ENCODE assay signal across 32 mouse cellular contexts in genomic region chr14:8000247-8000646, GRCm38 (mm10). TPM values are rescaled to one million over a fixed set of nuclear protein-coding genes. Genes with fewer than 3 reads are reported as not detected.
DNase-seq lines count a peak whose midpoint lies in the region; ATAC-seq and TF ChIP-seq lines count a peak whose summit lies in the region.
"Had no signal": no experiment of that assay in that cellular context is flagged by ENCODE, and none has a peak within 500 bp of the region (broad histone marks: within the 10 kb centered on the region; RNA-seq: fewer than 3 reads in every experiment).

No protein-coding gene starts in this region.

- no peak overlapping the region for H3K9ac ChIP-seq in heart, embryonic 11.5 days (ENCODE audit: low read depth, low read length)
- H3K9ac ChIP-seq in liver, postnatal 0 days (replicated peaks): no peak overlapping the region
- H3K9ac ChIP-seq: embryonic facial prominence, embryonic 13.5 days; embryonic facial prominence, embryonic 15.5 days; forebrain, embryonic 12.5 days had no signal

- no peaks in the 10 kb centered on the region for H3K4me1 ChIP-seq in heart, embryonic 11.5 days (ENCODE audit: control insufficient read depth, insufficient read depth, low read length)
- H3K4me1 ChIP-seq in liver, postnatal 0 days (ENCODE audit: insufficient read depth): peaks cover 14% of the 10 kb centered on the region

- WGBS in heart, embryonic 11.5 days (ENCODE audit: insufficient replicate concordance): 76% methylated on average over 5 of the region's 5 CpGs
- WGBS in liver, postnatal 0 days (ENCODE audit: insufficient replicate concordance): 60% methylated on average over 5 of the region's 5 CpGs

- TF ChIP-seq CTCF in left cerebral cortex, adult 2 months (IDR thresholded peaks at IDR 0.05): no peak
- TF ChIP-seq CTCF in liver, postnatal 0 days (IDR thresholded peaks at IDR 0.05; ENCODE audit: low read depth): no peak

- DNase-seq in heart, adult 11 months: peak; percentile 6
- DNase-seq in left cerebral cortex, adult 2 months (ENCODE audit: extremely low spot score in 1 of 2, low spot score in 2 of 2): no peak
- DNase-seq in left cerebral cortex, adult 11 months (ENCODE audit: low spot score): no peak
- no peak for DNase-seq in liver, postnatal 0 days
- no peak for DNase-seq in liver
- DNase-seq: adrenal gland, adult 2 months; adrenal gland, postnatal 10 days; adrenal gland, postnatal 25 days; B cell, adult 2 months; cerebellum, adult 11 months; cerebellum, adult 18-20 months; cerebellum, adult 8-10 months; cerebellum, adult 9-11 months; cerebellum, postnatal 14 days; cerebellum, postnatal 36 days; embryo, embryonic 11 days had no signal

- H3K9me3 ChIP-seq in heart, embryonic 11.5 days (replicated peaks; ENCODE audit: control insufficient read depth, low read length): no peaks in the 10 kb centered on the region
- H3K9me3 ChIP-seq in liver, postnatal 0 days (ENCODE audit: low read length): no peaks in the 10 kb centered on the region
- H3K9me3 ChIP-seq: embryonic facial prominence, embryonic 13.5 days; embryonic facial prominence, embryonic 15.5 days; forebrain, embryonic 10.5 days; forebrain, embryonic 12.5 days; G1E had no signal

- H3K4me3 ChIP-seq in heart, embryonic 11.5 days (ENCODE audit: low read depth, low read length): no peak overlapping the region
- H3K4me3 ChIP-seq in left cerebral cortex, adult 2 months: no peak overlapping the region
- no peak overlapping the region for H3K4me3 ChIP-seq in liver, postnatal 0 days (ENCODE audit: low read depth, low read length)
- H3K4me3 ChIP-seq: embryonic facial prominence, embryonic 13.5 days; embryonic facial prominence, embryonic 15.5 days; erythroblast, embryonic 14.5 days; forebrain, embryonic 10.5 days; forebrain, embryonic 12.5 days had no signal

- H3K36me3 ChIP-seq in heart, embryonic 11.5 days (ENCODE audit: control insufficient read depth, insufficient read depth, low read length): no peaks in the 10 kb centered on the region
- H3K36me3 ChIP-seq in liver, postnatal 0 days (replicated peaks; ENCODE audit: insufficient read depth, low read length): no peaks in the 10 kb centered on the region
- H3K36me3 ChIP-seq: embryonic facial prominence, embryonic 13.5 days; embryonic facial prominence, embryonic 15.5 days; forebrain, embryonic 10.5 days; forebrain, embryonic 12.5 days; G1E had no signal

- TF ChIP-seq EP300 in liver, postnatal 0 days (IDR thresholded peaks at IDR 0.05; ENCODE audit: low read depth): no peak

- no peak overlapping the region for H3K4me2 ChIP-seq in heart, embryonic 11.5 days
- no peak overlapping the region for H3K4me2 ChIP-seq in liver, postnatal 0 days (ENCODE audit: low read depth, low read length)
- H3K4me2 ChIP-seq: embryonic facial prominence, embryonic 13.5 days; embryonic facial prominence, embryonic 15.5 days; forebrain, embryonic 12.5 days had no signal

- no peak for ATAC-seq in heart, embryonic 11.5 days (replicated peaks; ENCODE audit: insufficient number of reproducible peaks, low FRiP score, low TSS enrichment)
- ATAC-seq in liver, postnatal 0 days: peak; percentile 54
- ATAC-seq: activated CD4-positive, CD25-positive, alpha-beta regulatory T cell, adult 4 months; CD4-positive, CD25-positive, alpha-beta regulatory T cell, adult 4 months; forebrain, embryonic 14.5 days; forebrain, embryonic 16.5 days; Patski had no signal

- intact Hi-C loops in left cerebral cortex, adult 2 months (cut with DNase I): loop anchor here (5.0 kb wide), 1 partner anchor 103 kb away; no protein-coding TSS in a partner anchor

- peaks cover 28% of the 10 kb centered on the region for H3K27me3 ChIP-seq in heart, embryonic 11.5 days (ENCODE audit: control insufficient read depth, insufficient read depth, low read length)
- H3K27me3 ChIP-seq in liver, postnatal 0 days (ENCODE audit: insufficient read depth, low read length): peaks cover 9% of the 10 kb centered on the region; the same call in 1 of the 2 replicates
- H3K27me3 ChIP-seq: Patski had no signal

- no peak overlapping the region for H3K27ac ChIP-seq in heart, embryonic 11.5 days (ENCODE audit: low read depth, low read length)
- 0 out of 2 replicates have a peak overlapping the region, but pooled peaks have one; percentile 37 for H3K27ac ChIP-seq in left cerebral cortex, adult 2 months
- no peak overlapping the region for H3K27ac ChIP-seq in liver, postnatal 0 days (ENCODE audit: low read depth)
- H3K27ac ChIP-seq: embryonic facial prominence, embryonic 13.5 days; embryonic facial prominence, embryonic 15.5 days; forebrain, embryonic 10.5 days; forebrain, embryonic 12.5 days had no signal

RNA-seq across cellular contexts. Expression of gene Abhd6, which starts 2.5 kb away (rescaled TPM):
- polyA plus RNA-seq in heart, embryonic 11.5 days (2014; fragmentation: Nextera tagmentation; extraction: Ambion mirVana): 9.4 and 10.2 TPM in 2 replicates
- total RNA-seq in left cerebral cortex, adult 2 months (2021): 10 to 100 TPM; 69.2 to 78.7 TPM
- 29.8 and 34.0 TPM in 2 replicates for polyA plus RNA-seq in liver, postnatal 0 days (2015; fragmentation: Nextera tagmentation; extraction: Ambion mirVana)
- total RNA-seq: G1E had no signal
- polyA plus RNA-seq: erythroblast, embryonic 14.5 days; G1E had no signal

RNA-seq across cellular contexts. Expression of gene Dnase1l3, which starts 5.9 kb away (rescaled TPM):
- polyA plus RNA-seq in heart, embryonic 11.5 days (2014; fragmentation: Nextera tagmentation; extraction: Ambion mirVana): 0.06 TPM in 1 of 2 replicates, not detected in the other
- total RNA-seq in left cerebral cortex, adult 2 months (2021): under 1 TPM in 1 of 2 experiments, not detected in 1; 0.07 TPM
- polyA plus RNA-seq in liver, postnatal 0 days (2015; fragmentation: Nextera tagmentation; extraction: Ambion mirVana): 12.1 and 13.2 TPM in 2 replicates
- total RNA-seq: common myeloid progenitor, adult 5-6 weeks had no signal
- polyA plus RNA-seq: erythroblast, embryonic 14.5 days; forebrain, embryonic 10.5 days; forebrain, embryonic 12.5 days; G1E had no signal

RNA-seq across cellular contexts. Expression of gene Gm45521, which starts 43.2 kb away (rescaled TPM):
- polyA plus RNA-seq in heart, embryonic 11.5 days (2014; fragmentation: Nextera tagmentation; extraction: Ambion mirVana): 0.33 TPM in 1 of 2 replicates, not detected in the other
- total RNA-seq in left cerebral cortex, adult 2 months (2021): not detected
- not detected in 2 replicates for polyA plus RNA-seq in liver, postnatal 0 days (2015; fragmentation: Nextera tagmentation; extraction: Ambion mirVana)
- total RNA-seq: adrenal gland, adult 2 months; adrenal gland, postnatal 10 days; adrenal gland, postnatal 25 days; adrenal gland, postnatal 4 days; CH12.LX; common myeloid progenitor, adult 5-6 weeks; G1E had no signal
- polyA plus RNA-seq: activated CD4-positive, CD25-positive, alpha-beta regulatory T cell, adult 4 months; adrenal gland, adult 2 months; CD4-positive, CD25-positive, alpha-beta regulatory T cell, adult 4 months; embryonic facial prominence, embryonic 11.5 days; embryonic facial prominence, embryonic 13.5 days; embryonic facial prominence, embryonic 15.5 days; erythroblast, embryonic 14.5 days; forebrain, embryonic 12.5 days; G1E; Patski had no signal

Comparison
In these comparisons a context has a peak if more than half of its experiments do, and no peak if none do; other contexts are left out.
1. RNA of gene Dnase1l3, which starts 5.9 kb away (polyA plus RNA-seq): 12.1 to 13.2 TPM in liver, postnatal 0 days; 0.06 TPM in heart, embryonic 11.5 days; every median in the first group is over 10 times any median in the second.